Mouse (Mus musculus) activated CD4-positive, CD25-positive, alpha-beta regulatory T cell, adult 4 months (primary cell): ENCODE measurements around the gene Klhl12. TPM values are rescaled to one million over a fixed set of nuclear protein-coding genes. Genes with fewer than 3 reads are reported as not detected.
"Not testable (repeated sequence)": the region's sequence is repeated elsewhere in the genome, so short reads cannot be mapped to it uniquely, and the experiment has no call there.

Source experiments
- ATAC-seq: one replicate; pipeline ENCODE4 v1.8.0; 2017
- polyA plus RNA-seq, 2 experiments: library from polyadenylated mRNA; unstranded; fragments of 100-300 nt; shearing (Covaris generic); gene quantifications; one replicate each; pipeline ENCODE4 v1.2.1; 2017

The Klhl12 gene
- polyA plus RNA-seq, 2 experiments from 2014 or later = 10.7 to 12.2 TPM

DNA sequence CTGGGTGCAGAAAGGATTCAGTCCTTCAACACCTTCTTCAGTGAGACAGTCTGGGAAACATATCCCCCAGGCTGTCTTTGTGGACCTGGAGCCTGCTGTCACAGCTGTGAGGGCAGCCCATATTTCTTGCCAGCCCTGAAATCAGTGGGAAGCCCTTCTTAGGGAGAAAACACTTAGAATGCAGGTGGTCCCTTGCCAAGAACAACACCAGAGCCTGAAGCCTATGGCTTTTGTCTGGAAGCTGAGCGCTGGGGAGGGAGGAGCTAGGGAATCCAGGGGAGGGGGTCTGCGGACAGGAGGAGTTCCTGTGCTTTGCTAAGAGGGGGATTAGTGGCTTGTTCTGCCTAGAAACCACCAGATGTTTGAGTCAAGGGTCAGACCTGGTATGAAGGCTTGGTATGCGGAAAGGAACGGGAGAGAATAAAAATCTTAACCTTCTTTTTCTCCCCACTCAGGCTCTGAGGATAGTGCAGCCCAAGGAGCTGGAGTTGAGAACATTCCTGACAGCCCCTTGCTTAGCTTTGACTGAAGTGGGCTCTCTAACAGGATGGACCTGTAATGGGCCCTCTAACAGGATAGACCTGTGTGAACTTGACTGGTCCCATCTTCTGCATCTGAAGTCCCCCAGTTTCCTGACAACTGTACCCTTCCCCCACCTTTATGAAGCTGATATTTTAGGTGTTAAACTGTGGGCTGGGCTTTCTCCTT is 61.3 kb downstream of the Klhl12 start:
- no peak for ATAC-seq

GRCm38 (mm10) chr1:134517841-134518240 is 62.5 kb downstream of the Klhl12 start:
- ATAC-seq = not testable (repeated sequence)

- peak; percentile 85 for ATAC-seq
These were observed 63.3 kb downstream of the Klhl12 start for GRCm38 (mm10) chr1:134518677-134519076.

GRCm38 (mm10) chr1:134519201-134519600 is 63.9 kb downstream of the Klhl12 start:
- not testable (repeated sequence) for ATAC-seq

- ATAC-seq = no peak
These were observed 64.8 kb downstream of the Klhl12 start for GRCm38 (mm10) chr1:134520001-134520721.

DNA sequence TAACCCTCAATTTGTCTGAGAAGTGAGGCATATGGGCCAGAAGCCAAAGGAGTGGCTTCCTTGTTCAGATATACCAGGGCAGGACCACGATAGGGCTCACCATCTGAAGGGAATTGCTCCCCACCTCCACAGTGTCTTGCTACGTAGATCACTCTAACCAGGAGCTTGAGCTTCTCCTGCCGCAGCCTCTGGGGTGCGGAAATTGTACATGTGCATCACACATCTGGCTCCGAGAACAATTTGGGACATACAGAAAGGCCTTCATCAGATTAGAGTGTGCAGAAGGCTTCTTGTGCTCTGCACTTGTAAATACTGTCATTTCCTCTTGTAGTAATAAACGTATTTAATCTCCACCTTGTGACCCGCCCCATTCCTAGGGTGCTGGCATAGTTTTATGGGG is 65.8 kb downstream of the Klhl12 start:
- no peak for ATAC-seq

DNA sequence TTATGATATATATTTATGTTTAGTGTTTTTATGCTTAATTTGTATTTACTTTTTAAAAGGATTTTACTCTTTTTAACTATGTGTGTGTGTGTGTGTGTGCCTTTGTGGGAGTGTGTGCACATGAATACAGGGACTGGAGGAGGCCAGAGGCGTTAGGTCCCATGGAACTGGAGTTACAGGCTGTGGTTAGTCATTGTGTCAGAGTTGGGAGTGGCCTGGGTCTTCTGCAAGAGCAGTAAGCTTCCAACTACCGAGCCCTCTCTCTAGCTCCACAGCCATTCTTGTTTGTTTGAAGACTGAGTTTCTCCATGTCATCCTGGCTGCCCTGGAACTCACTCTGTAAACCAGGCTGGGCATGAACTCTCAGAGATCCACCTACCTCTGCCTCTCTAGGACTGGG is 67.0 kb downstream of the Klhl12 start:
- no peak for ATAC-seq

DNA sequence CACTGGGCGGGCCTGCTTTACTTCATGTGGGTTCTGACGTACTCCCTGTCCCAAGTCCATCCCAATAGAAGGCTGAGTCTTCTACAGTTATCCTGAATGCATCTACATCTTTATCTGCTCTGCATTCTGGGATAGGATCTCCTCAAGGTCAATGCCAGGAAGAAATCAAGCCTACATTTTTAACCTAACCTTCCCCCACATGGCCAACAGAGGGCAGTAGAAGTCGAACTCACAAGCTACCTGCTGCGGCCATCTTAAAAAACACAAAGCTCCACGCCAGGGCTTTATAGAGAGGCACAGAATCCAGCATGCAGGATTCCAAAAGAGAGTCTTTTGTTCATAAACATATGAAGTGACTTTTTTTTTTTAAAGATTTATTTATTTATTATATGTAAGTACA is 69.1 kb downstream of the Klhl12 start:
- peak; percentile 59 for ATAC-seq

DNA sequence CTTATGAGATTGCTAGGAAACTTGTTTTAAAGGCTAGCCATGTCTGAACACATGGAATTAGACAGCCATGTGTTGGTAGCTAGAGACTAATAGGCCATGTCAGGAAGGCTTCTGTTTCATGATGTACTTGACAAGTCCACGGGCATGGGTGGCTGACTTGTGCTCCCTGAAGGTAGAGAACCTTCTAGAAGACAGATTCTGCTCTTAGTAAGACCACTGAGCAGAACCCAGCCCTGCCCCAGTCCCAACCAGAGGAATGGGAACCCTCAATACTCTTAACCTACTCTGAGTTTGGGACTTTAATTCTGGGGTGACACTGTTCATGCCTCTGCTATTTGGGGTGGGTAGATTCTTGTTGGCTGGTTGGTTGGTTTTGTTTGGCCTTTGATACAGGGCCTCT is 69.7 kb downstream of the Klhl12 start:
- ATAC-seq = no peak

DNA sequence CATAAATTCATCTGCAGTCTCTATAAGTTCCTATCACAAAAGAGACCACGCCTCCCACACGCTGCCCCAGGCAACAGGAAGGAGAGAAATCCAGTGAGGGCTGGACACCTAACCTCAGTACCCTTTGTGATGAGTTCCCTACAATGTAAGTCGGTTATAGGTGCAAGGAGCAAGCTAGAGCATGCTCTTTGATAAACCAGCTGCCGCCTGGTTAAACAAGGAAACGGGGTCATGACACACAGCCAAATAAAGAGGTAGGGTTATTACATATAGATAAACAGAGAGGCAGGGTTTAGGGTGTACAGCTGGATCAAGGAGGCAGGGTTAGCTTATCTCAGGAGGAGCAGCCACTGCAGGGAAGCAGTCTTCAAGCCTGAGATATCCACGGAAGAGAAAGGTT is 71.4 kb downstream of the Klhl12 start:
- no peak for ATAC-seq

- no peak for ATAC-seq
These were observed 75.3 kb downstream of the Klhl12 start for GRCm38 (mm10) chr1:134530618-134531017.

DNA sequence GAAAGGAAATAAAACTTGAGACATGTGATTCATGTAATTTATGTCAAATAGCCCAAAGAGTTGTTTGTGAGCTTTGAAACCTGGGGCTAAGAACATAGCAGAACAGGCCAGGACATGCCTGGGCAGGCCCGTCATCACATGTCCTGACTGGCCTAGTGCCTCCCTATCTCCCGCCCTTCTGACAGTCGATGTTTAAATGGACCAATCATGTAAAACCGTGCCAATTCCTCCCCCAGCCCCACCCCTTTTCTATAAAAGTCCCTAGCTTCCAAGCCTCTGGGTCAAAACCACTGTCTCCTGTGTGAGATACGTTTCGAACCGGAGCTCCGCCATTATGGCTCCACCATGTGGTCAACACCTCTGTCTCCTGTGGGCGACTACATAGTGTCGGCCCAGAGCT is 78.4 kb downstream of the Klhl12 start:
- ATAC-seq = not testable (repeated sequence)

GRCm38 (mm10) chr1:134535054-134535453 is 79.7 kb downstream of the Klhl12 start:
- no peak for ATAC-seq

- ATAC-seq = no peak
These were observed 80.2 kb downstream of the Klhl12 start for GRCm38 (mm10) chr1:134535513-134535912.

- ATAC-seq = no peak
These were observed 85.3 kb downstream of the Klhl12 start for GRCm38 (mm10) chr1:134540610-134541009.

Other genes with a start within 250 kb of the Klhl12 start
- gene Adora1, start 220.1 kb upstream of the Klhl12 start, polyA plus RNA-seq = under 1 TPM in 1 of 2 experiments, not detected in 1; 0.15 TPM
- not detected for gene Myog, start 165.5 kb upstream of the Klhl12 start, polyA plus RNA-seq
- gene Ppfia4, start 122.6 kb upstream of the Klhl12 start, polyA plus RNA-seq = under 1 TPM in 1 of 2 experiments, not detected in 1; 0.15 TPM
- gene Tmem183a, start 93.6 kb upstream of the Klhl12 start, polyA plus RNA-seq = 10 to 100 TPM; 23.6 to 33.3 TPM
- gene 4933406M09Rik, start 69.6 kb upstream of the Klhl12 start, polyA plus RNA-seq = not detected
- 10 to 100 TPM; 17.0 to 17.1 TPM for gene Cyb5r1, start 50.0 kb upstream of the Klhl12 start, polyA plus RNA-seq
- 10 to 100 TPM; 32.7 to 33.2 TPM for gene Adipor1, start 40.2 kb upstream of the Klhl12 start, polyA plus RNA-seq
- 10 to 100 TPM; 34.2 to 42.6 TPM for gene Rabif, start 39.1 kb downstream of the Klhl12 start, polyA plus RNA-seq
- not detected for gene Mgat4e, start 94.2 kb downstream of the Klhl12 start, polyA plus RNA-seq
- 10 to 100 TPM; 10.5 to 11.4 TPM for gene Kdm5b, start 104.6 kb downstream of the Klhl12 start, polyA plus RNA-seq
- under 1 TPM; 0.09 TPM for gene Syt2, start 191.1 kb downstream of the Klhl12 start, polyA plus RNA-seq